Mouse (Mus musculus) MEL (cell line): Measurements from ENCODE around the gene Trim62. TPM values are rescaled to one million over a fixed set of nuclear protein-coding genes. Genes with fewer than 3 reads are reported as not detected.

Source experiments
- DNase-seq: peaks from one replicate; pipeline ENCODE4 v3.0.0; 2011; ENCODE audit warnings: low read depth, low spot score
- H3K27ac ChIP-seq: 2 replicates; pipeline ENCODE4 v1.5.1; 2012; ENCODE audit warnings: low read depth, mild to moderate bottlenecking, control low read depth, low read length, moderate library complexity; ENCODE audit not compliant: control insufficient read depth
- H3K27me3 ChIP-seq, 2 experiments: fragments of 150-350 bp in 1 of 2; sonication (generic) in 1 of 2; 2 replicates each; pipeline ENCODE4 v1.6.1; 2012; ENCODE audit warnings: low read length in 2 of 2, mild to moderate bottlenecking in 2 of 2, improper control_type of control experiment in 1 of 2, moderate library complexity in 1 of 2; ENCODE audit not compliant: insufficient read depth in 2 of 2, control insufficient read depth in 1 of 2
- H3K36me3 ChIP-seq, 2 experiments: 2 replicates each; pipeline ENCODE4 v1.6.1; 2012 to 2014; ENCODE audit warnings: low read length in 2 of 2, improper control_type of control experiment in 1 of 2, inconsistent platforms in 1 of 2, mild to moderate bottlenecking in 1 of 2; ENCODE audit not compliant: insufficient read depth in 2 of 2, control insufficient read depth in 1 of 2
- H3K4me1 ChIP-seq, 2 experiments: fragments of 150-350 bp in 1 of 2; sonication (generic) in 1 of 2; 2 replicates each; pipeline ENCODE4 v1.6.1; 2012; ENCODE audit warnings: low read length in 2 of 2, improper control_type of control experiment in 1 of 2, mild to moderate bottlenecking in 1 of 2; ENCODE audit not compliant: insufficient read depth in 2 of 2, control insufficient read depth in 1 of 2
- H3K4me3 ChIP-seq, 2 experiments: fragments of 150-350 bp in 1 of 2; sonication (generic) in 1 of 2; 2 replicates each; pipeline ENCODE4 v1.5.1; 2012; ENCODE audit warnings: low read depth in 2 of 2, low read length in 2 of 2, mild to moderate bottlenecking in 2 of 2, moderate library complexity in 2 of 2, control low read depth in 1 of 2, improper control_type of control experiment in 1 of 2; ENCODE audit not compliant: control insufficient read depth in 1 of 2, insufficient read depth in 1 of 2
- H3K79me2 ChIP-seq: 2 replicates; pipeline ENCODE4 v1.6.1; 2012; ENCODE audit warnings: mild to moderate bottlenecking, low read length, moderate library complexity; ENCODE audit not compliant: control insufficient read depth, poor library complexity, insufficient read depth
- H3K9ac ChIP-seq: 2 replicates; pipeline ENCODE4 v1.6.1; 2012; ENCODE audit warnings: low read depth, mild to moderate bottlenecking, control low read depth, low read length, moderate library complexity; ENCODE audit not compliant: control insufficient read depth, poor library complexity, severe bottlenecking
- H3K9me3 ChIP-seq: fragments of 150-350 bp; sonication (generic); replicated peaks from 2 replicates; pipeline ENCODE4 v1.6.1; 2012; ENCODE audit warnings: mild to moderate bottlenecking, low read length, improper control_type of control experiment, moderate library complexity; ENCODE audit not compliant: insufficient read depth
- CHD1 ChIP-seq: IDR thresholded peaks from 2 replicates; pipeline ENCODE4 v1.6.1; 2012; ENCODE audit warnings: low read depth, mild to moderate bottlenecking, inconsistent platforms, low read length, improper control_type of control experiment
- CTCF ChIP-seq, 3 experiments: IDR thresholded peaks in 2 of 3; conservative IDR thresholded peaks in 1 of 3; 2 replicates each; pipeline ENCODE4 v1.5.1; 2011 to 2012; ENCODE audit warnings: low read length in 3 of 3, low read depth in 2 of 3, mild to moderate bottlenecking in 2 of 3, improper control_type of control experiment in 1 of 3, inconsistent platforms in 1 of 3, mixed read lengths in 1 of 3, moderate library complexity in 1 of 3; ENCODE audit not compliant: control insufficient read depth in 1 of 3, insufficient read depth in 1 of 3, poor library complexity in 1 of 3, severe bottlenecking in 1 of 3
- EP300 ChIP-seq, 2 experiments: IDR thresholded peaks; 2 replicates each; pipeline ENCODE4 v1.6.1; 2011; ENCODE audit warnings: improper control_type of control experiment in 2 of 2, low read length in 2 of 2, low read depth in 1 of 2, mild to moderate bottlenecking in 1 of 2
- GABPA ChIP-seq: IDR thresholded peaks from 2 replicates; pipeline ENCODE4 v1.6.1; 2012; ENCODE audit warnings: low read depth, mild to moderate bottlenecking, inconsistent platforms, low read length, improper control_type of control experiment, moderate library complexity
- GATA1 ChIP-seq: IDR thresholded peaks from 2 replicates; pipeline ENCODE4 v1.6.1; 2011; ENCODE audit warnings: low read depth, low read length, improper control_type of control experiment
- JUND ChIP-seq: IDR thresholded peaks from 2 replicates; pipeline ENCODE4 v1.6.1; 2011; ENCODE audit warnings: low read depth, mild to moderate bottlenecking, improper control_type of control experiment, low read length
- MAFK ChIP-seq: IDR thresholded peaks from 2 replicates; pipeline ENCODE4 v1.6.1; 2011; ENCODE audit warnings: low read depth, mild to moderate bottlenecking, low read length, improper control_type of control experiment, borderline replicate concordance
- MAZ ChIP-seq: IDR thresholded peaks from 2 replicates; pipeline ENCODE4 v1.6.1; 2012; ENCODE audit warnings: low read depth, mild to moderate bottlenecking, inconsistent platforms, low read length, improper control_type of control experiment
- MXI1 ChIP-seq: IDR thresholded peaks from 2 replicates; pipeline ENCODE4 v1.6.1; 2011; ENCODE audit warnings: mild to moderate bottlenecking, low read depth, low read length, improper control_type of control experiment
- NELFE ChIP-seq: IDR thresholded peaks from 2 replicates; pipeline ENCODE4 v1.6.1; 2011; ENCODE audit warnings: low read depth, low read length, improper control_type of control experiment
- RAD21 ChIP-seq: IDR thresholded peaks from 2 replicates; pipeline ENCODE4 v1.6.1; 2011; ENCODE audit warnings: mild to moderate bottlenecking, low read depth, low read length, improper control_type of control experiment
- SIN3A ChIP-seq: IDR thresholded peaks from 2 replicates; pipeline ENCODE4 v1.6.1; 2012; ENCODE audit warnings: low read length, improper control_type of control experiment, inconsistent platforms
- TCF12 ChIP-seq: IDR thresholded peaks from 2 replicates; pipeline ENCODE4 v1.6.1; 2014; ENCODE audit warnings: low read depth, mild to moderate bottlenecking, inconsistent platforms, low read length, improper control_type of control experiment, moderate library complexity
- UBTF ChIP-seq: IDR thresholded peaks from 2 replicates; pipeline ENCODE4 v1.6.1; 2012; ENCODE audit warnings: low read depth, mild to moderate bottlenecking, inconsistent platforms, low read length, improper control_type of control experiment, moderate library complexity, borderline replicate concordance; ENCODE audit not compliant: insufficient read depth
- USF1 ChIP-seq: IDR thresholded peaks from 2 replicates; pipeline ENCODE4 v1.6.1; 2014; ENCODE audit warnings: low read depth, mild to moderate bottlenecking, inconsistent platforms, low read length, improper control_type of control experiment, moderate library complexity
- USF2 ChIP-seq, 2 experiments: IDR thresholded peaks; 2 replicates each; pipeline ENCODE4 v1.6.1; 2011 to 2012; ENCODE audit warnings: improper control_type of control experiment in 2 of 2, low read length in 2 of 2, borderline replicate concordance in 1 of 2, inconsistent platforms in 1 of 2, low read depth in 1 of 2, mild to moderate bottlenecking in 1 of 2; ENCODE audit not compliant: insufficient read depth in 1 of 2
- ZKSCAN1 ChIP-seq: IDR thresholded peaks from 2 replicates; pipeline ENCODE4 v1.6.1; 2012; ENCODE audit warnings: low read depth, mild to moderate bottlenecking, inconsistent platforms, low read length, improper control_type of control experiment, moderate library complexity
- ZMIZ1 ChIP-seq: IDR thresholded peaks from 2 replicates; pipeline ENCODE4 v1.6.1; 2012; ENCODE audit warnings: low read depth, mild to moderate bottlenecking, inconsistent platforms, low read length, improper control_type of control experiment, moderate library complexity
- polyA plus RNA-seq, 2 experiments: library from polyadenylated mRNA; stranded (reverse) in 1 of 2; unstranded in 1 of 2; fragments of >175 nt in 1 of 2; fragments of >200 nt in 1 of 2; gene quantifications; 2 replicates each; pipeline versions ENCODE4 v1.2.1 to v1.2.4; 2012; ENCODE audit warnings: low replicate concordance in 2 of 2, low read depth in 1 of 2; ENCODE audit not compliant: insufficient read length in 2 of 2, insufficient read depth in 1 of 2, missing spikeins in 1 of 2
- total RNA-seq: library from RNA; depleted of rRNA; stranded (reverse); fragments of 300-350 nt; gene quantifications from 2 replicates; pipeline ENCODE4 v1.2.3, GENCODE M21; 2012

Trim62 gene
- total and polyA plus RNA-seq, 3 experiments, result 0.12 to 1.2 TPM; not detected in 1

DNA sequence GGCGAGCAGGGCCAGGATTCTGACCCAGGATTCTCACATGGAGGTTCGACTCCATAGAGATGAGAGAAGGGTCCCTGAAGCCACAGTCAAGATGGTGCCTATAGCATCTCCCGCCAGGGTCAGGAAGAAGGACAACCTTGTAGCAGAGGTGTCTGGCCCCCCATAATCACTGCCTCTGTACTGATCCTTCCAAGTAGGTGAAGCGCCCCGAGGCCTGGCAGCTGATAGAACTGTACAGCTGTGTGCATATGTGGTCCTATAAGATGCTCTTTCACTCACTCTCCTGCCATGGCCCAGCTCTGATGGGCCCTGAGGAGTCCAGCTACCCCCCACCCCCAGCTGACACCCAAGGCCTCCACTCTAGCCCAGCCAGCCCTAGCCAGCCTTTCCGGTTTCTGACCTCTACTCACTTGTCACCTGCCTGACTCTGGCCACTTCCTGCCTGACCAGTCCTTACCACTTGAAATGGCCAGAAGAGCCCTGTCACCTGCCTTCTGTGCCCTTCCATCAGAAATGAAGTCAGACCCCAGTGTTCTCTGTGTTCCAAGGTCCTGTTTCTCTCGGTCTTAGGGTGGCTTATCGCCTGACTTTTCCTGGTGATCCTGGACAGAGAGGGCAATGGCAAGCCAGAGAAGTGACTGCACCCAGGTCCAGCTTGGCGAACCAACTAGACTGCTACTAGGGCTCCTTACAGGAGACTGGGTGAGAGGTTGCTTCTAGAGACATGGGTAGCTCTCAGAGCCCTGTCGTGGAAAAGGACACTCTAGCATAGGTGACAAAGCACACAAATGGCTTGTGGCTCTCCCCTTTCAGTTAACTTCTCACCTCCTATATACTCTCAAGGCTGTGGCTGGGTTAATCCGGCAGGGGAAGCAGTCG is 6.6 kb downstream of the Trim62 start:
- Histone ChIP-seq H3K9ac (no peak overlapping the region), H3K79me2 (no peaks in the 10 kb centered on the region), H3K4me1 (no peaks in the 10 kb centered on the region), H3K4me3 (no peak overlapping the region), H3K36me3 (no peaks in the 10 kb centered on the region), H3K27me3 (no peaks in the 10 kb centered on the region), H3K27ac (no peak overlapping the region), H3K9me3 (no peaks in the 10 kb centered on the region)
- no peak for DNase-seq
- no peak for TF ChIP-seq USF1
- no peak for TF ChIP-seq EP300 (IDR thresholded peaks at IDR 0.05; ENCODE audit: low read depth in 1 of 2, low read length in 2 of 2)
- no peak for TF ChIP-seq RAD21
- no peak for TF ChIP-seq SIN3A
- no peak for TF ChIP-seq MAFK
- TF ChIP-seq GATA1, result no peak
- no peak for TF ChIP-seq JUND
- no peak for TF ChIP-seq CHD1
- TF ChIP-seq ZKSCAN1, result no peak
- TF ChIP-seq ZMIZ1, result no peak
- TF ChIP-seq CTCF (IDR thresholded peaks at IDR 0.05 in 2 of 3, conservative IDR thresholded peaks at IDR 0.05 in 1 of 3; ENCODE audit: control insufficient read depth in 1 of 3, insufficient read depth in 1 of 3, low read depth in 2 of 3, low read length in 3 of 3, poor library complexity in 1 of 3, severe bottlenecking in 1 of 3), result no peak
- no peak for TF ChIP-seq GABPA

DNA sequence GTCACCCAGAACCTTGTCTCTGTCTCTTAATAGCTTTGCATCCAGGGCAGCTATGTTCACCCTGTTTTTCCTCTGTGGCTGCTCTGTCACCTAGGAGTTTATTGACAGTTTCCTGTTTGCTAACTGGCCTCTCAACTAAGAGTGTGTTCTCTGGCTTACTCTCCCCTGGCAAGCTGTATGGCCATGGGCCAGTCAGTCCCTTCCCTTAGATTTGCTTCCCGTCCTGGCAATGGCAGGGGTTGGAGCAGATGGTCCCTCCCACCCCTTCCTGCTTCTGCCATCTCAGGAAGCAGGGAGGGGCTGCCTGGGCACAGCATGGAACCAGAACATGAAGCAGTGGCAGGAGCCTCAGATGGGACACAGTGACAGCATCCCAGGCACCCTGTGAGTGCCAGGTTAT is 7.8 kb downstream of the Trim62 start:
- TF ChIP-seq SIN3A, result no peak
- TF ChIP-seq NELFE, result no peak
- no peak for TF ChIP-seq MXI1
- TF ChIP-seq JUND, result no peak
- no peak for TF ChIP-seq CHD1
- TF ChIP-seq USF2 (IDR thresholded peaks at IDR 0.05; ENCODE audit: borderline replicate concordance in 1 of 2, insufficient read depth in 1 of 2, low read depth in 1 of 2, low read length in 2 of 2), result no peak
- TF ChIP-seq UBTF, result no peak
- TF ChIP-seq TCF12, result no peak
- no peak for TF ChIP-seq USF1
- TF ChIP-seq MAZ, result no peak
- H3K27ac ChIP-seq, result no peak overlapping the region
- H3K36me3 ChIP-seq, result no peaks in the 10 kb centered on the region
- no peak overlapping the region for H3K9ac ChIP-seq
- no peak for DNase-seq
- H3K27me3 ChIP-seq, result no peaks in the 10 kb centered on the region
- H3K9me3 ChIP-seq, result no peaks in the 10 kb centered on the region
- no peak overlapping the region for H3K4me3 ChIP-seq
- no peaks in the 10 kb centered on the region for H3K4me1 ChIP-seq
- no peaks in the 10 kb centered on the region for H3K79me2 ChIP-seq
